Mouse (Mus musculus): Measurements from ENCODE around the gene Mst1. TPM values are rescaled to one million over a fixed set of nuclear protein-coding genes. Genes with fewer than 3 reads are reported as not detected.

The Mst1 gene
- 0.98 and 2.2 TPM in 2 replicates for polyA plus RNA-seq (2015; fragmentation: Nextera tagmentation; extraction: Ambion mirVana)

DNA sequence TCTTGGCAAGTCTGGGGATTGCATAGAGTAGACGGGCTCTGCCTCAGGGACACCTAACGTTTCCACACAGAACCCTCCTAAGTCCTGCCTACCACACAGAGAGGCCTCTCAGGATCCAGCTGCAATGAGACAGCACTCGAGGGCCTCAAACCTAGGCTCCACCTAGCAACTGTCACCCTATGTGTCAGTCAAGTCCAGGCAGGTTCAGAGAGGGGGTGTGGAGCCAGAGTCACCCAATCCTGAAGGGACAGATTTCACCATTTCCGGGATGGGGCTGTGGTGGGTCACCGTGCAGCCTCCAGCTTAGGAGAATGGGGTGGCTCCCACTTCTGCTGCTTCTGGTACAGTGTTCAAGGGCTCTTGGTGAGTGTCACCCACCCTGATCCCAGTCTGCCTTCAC lies at the start of gene Mst1:
Gene Mst1, plus strand, starts transcription at position 269 of the 400 bp plus-strand sequence.
- H3K9ac ChIP-seq = peak within 1 kb of the TSS; percentile 97
- H3K4me2 ChIP-seq (replicated peaks) = peak within 1 kb of the TSS; percentile 89
- no peaks in the 10 kb centered on the region for H3K9me3 ChIP-seq
- peak within 1 kb of the TSS; percentile 87 for H3K4me3 ChIP-seq (replicated peaks)
- ATAC-seq = peak; percentile 51; the same call in 1 of the 2 replicates
- H3K36me3 ChIP-seq = peaks cover 6% of the 10 kb centered on the region; the same call in 1 of the 2 replicates
- peaks cover 26% of the 10 kb centered on the region for H3K27me3 ChIP-seq (replicated peaks)
- 80% methylated on average over 5 of the region's 5 CpGs for WGBS
- H3K4me1 ChIP-seq (replicated peaks) = peaks cover 21% of the 10 kb centered on the region
- H3K27ac ChIP-seq = no peak within 1 kb of the TSS

DNA sequence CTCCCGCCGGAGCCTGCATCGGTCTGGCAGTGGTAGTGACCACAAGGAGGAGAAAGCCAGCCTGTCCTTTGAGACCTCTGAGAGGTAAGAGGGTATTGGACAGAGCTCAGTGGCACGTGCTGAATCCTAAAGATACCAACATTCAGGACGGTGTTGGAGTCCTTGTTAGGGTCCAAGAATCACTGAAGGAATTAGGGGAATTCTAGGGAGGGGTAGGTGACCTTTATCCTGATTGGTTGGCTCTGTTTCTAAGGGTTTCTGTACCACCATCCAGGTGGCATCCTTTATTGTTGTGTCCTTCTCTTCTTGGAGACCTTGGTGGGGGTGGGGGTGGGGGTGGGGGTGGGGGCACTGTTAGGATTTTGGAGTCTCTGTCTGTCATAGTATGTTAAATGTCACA lies 48.1 kb upstream of the Mst1 start:
- Histone ChIP-seq H3K4me1 (replicated peaks) (no peaks in the 10 kb centered on the region), H3K4me3 (replicated peaks) (no peak overlapping the region), H3K36me3 (peaks cover 24% of the 10 kb centered on the region), H3K27ac (no peak overlapping the region), H3K4me2 (replicated peaks) (no peak overlapping the region), H3K9me3 (no peaks in the 10 kb centered on the region), H3K27me3 (replicated peaks) (no peaks in the 10 kb centered on the region), H3K9ac (no peak overlapping the region)
- 93% methylated on average over 5 of the region's 5 CpGs for WGBS
- ATAC-seq = no peak

GRCm38 (mm10) chr9:108035331-108036156 lies 44.7 kb upstream of the Mst1 start:
- H3K27ac ChIP-seq = 0 out of 2 replicates have a peak overlapping the region, but pooled peaks have one; percentile 3

DNA sequence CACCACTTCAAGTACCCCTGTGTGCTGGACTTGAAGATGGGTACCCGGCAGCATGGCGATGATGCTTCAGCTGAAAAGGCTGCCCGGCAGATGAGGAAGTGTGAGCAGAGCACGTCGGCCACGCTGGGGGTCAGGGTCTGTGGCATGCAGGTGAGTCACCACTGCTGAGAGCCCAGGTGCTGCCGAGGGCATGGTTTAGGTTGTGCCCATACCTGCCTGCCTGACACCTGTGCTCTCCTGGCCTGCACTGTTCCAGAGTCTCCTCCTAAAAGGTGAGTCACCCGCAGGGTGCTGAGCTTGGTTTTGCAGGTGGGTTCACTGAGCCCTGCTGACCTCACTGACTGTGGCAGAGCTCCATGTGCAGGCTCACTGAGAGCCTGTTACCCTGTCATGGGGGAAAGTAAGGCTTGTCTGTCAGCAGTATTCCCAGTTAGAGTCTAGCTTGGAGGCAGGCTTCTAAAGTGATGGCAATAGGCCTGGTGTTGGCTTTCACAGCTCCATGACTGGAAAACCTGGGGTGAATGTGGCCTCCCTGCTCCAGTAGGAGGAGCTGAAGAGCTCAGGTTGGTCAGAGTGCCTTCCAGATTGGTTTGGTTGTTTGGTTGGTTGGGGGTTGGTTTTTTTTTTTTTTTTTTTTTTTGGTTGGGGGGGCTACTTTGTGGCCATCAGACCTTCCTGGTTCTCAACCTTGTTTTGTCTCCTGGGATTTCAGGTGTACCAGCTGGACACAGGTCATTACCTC lies 35.3 kb upstream of the Mst1 start:
- H3K4me2 ChIP-seq (replicated peaks) = no peak overlapping the region
- ATAC-seq = no peak
- H3K4me1 ChIP-seq (replicated peaks) = peaks cover 18% of the 10 kb centered on the region
- H3K4me3 ChIP-seq (replicated peaks) = no peak overlapping the region
- no peak overlapping the region for H3K9ac ChIP-seq
- H3K9me3 ChIP-seq = no peaks in the 10 kb centered on the region
- no peaks in the 10 kb centered on the region for H3K27me3 ChIP-seq (replicated peaks)
- H3K27ac ChIP-seq = no peak overlapping the region
- 97% methylated on average over 8 of the region's 8 CpGs for WGBS
- peaks cover 33% of the 10 kb centered on the region for H3K36me3 ChIP-seq

More at GRCm38 (mm10) chr9:108035331-108036156, 44.7 kb upstream of the Mst1 start:
- Histone ChIP-seq H3K9me3 (no peaks in the 10 kb centered on the region), H3K36me3 (peaks cover 20% of the 10 kb centered on the region), H3K27me3 (replicated peaks) (no peaks in the 10 kb centered on the region), H3K4me3 (replicated peaks) (no peak overlapping the region), H3K4me1 (replicated peaks) (no peaks in the 10 kb centered on the region), H3K9ac (no peak overlapping the region), H3K4me2 (replicated peaks) (no peak overlapping the region)
- peak; percentile 83 for ATAC-seq
- 90% methylated on average over 2 of the region's 2 CpGs for WGBS

GRCm38 (mm10) chr9:108046582-108046981 lies 33.7 kb upstream of the Mst1 start:
- H3K4me3 ChIP-seq (replicated peaks) = no peak overlapping the region
- WGBS = 95% methylated on average over 4 of the region's 4 CpGs
- H3K36me3 ChIP-seq = peaks cover 40% of the 10 kb centered on the region
- no peaks in the 10 kb centered on the region for H3K9me3 ChIP-seq
- no peak for ATAC-seq
- H3K4me1 ChIP-seq (replicated peaks) = peaks cover 29% of the 10 kb centered on the region
- H3K27me3 ChIP-seq (replicated peaks) = no peaks in the 10 kb centered on the region
- no peak overlapping the region for H3K9ac ChIP-seq
- no peak overlapping the region for H3K27ac ChIP-seq
- H3K4me2 ChIP-seq (replicated peaks) = no peak overlapping the region

DNA sequence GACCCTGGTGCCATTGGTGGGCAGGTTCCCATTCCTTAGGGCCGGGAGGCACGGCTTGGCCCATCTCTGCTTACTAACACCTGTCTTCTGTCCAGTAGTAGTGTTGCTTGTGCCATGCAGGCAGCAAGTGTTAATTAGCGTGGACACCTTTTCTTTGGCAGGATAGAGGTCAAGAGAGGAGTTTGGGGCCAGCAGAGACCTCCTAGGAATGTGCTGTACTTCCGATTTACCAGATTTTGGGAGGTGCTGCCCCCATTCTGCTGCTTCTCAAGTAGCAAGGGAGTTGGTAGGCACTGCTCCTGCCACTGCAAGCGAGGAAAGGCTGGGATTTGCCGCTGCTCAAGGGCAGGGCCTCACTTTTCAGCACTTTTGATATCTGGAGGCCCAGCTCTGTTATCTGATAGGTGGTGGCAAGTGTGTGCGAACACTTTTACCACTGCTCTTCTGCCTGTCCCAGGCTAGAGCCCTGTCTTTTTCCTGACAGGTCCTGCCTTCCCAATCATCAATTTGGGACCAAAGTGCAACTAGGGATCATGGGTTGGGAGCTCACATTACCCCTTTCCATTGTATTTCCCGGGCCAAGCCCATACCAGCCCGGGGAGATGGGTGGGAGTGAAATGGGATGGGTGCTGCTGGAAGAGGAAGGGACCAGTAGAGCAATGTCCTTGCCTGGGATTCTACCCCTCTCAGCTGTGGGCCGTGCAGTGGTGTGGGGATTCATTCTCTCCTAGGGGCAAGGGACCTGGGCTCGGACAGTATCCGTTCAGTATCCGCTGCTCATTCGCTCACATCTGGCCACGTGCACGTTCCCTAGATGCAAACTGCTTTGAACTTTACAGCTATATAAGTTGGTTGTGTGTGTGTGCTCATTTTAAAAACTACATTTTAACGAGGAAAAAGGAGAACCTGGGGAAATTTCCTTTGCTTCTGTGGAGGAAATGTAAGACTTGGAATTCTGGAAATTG lies 32.4 kb upstream of the Mst1 start:
- Histone ChIP-seq H3K36me3 (peaks cover 34% of the 10 kb centered on the region), H3K9ac (peak overlapping the region; percentile 28), H3K4me3 (replicated peaks) (peak overlapping the region; percentile 64), H3K9me3 (no peaks in the 10 kb centered on the region), H3K27me3 (replicated peaks) (no peaks in the 10 kb centered on the region), H3K4me1 (replicated peaks) (peaks cover 35% of the 10 kb centered on the region), H3K4me2 (replicated peaks) (peak overlapping the region; percentile 73), H3K27ac (peak overlapping the region; percentile 64)
- WGBS = 46% methylated on average over 17 of the region's 17 CpGs
- ATAC-seq = no peak

- WGBS = under 1% methylated on average over 19 of the region's 19 CpGs
- Histone ChIP-seq H3K9ac (peak overlapping the region; percentile 28), H3K36me3 (peaks cover 31% of the 10 kb centered on the region), H3K4me1 (replicated peaks) (peaks cover 42% of the 10 kb centered on the region), H3K4me3 (replicated peaks) (peak overlapping the region; percentile 64), H3K9me3 (no peaks in the 10 kb centered on the region), H3K27ac (peak overlapping the region; percentile 64), H3K4me2 (replicated peaks) (peak overlapping the region; percentile 73), H3K27me3 (replicated peaks) (no peaks in the 10 kb centered on the region)
- peak; percentile 13 for ATAC-seq
Measured at GRCm38 (mm10) chr9:108048566-108048955, 31.7 kb upstream of the Mst1 start.

- under 1% methylated on average over 32 of the region's 39 CpGs for WGBS
- Histone ChIP-seq H3K4me2 (replicated peaks) (peak within 1 kb of the TSS; percentile 86), H3K36me3 (peaks cover 34% of the 10 kb centered on the region), H3K4me1 (replicated peaks) (peaks cover 45% of the 10 kb centered on the region), H3K4me3 (replicated peaks) (peak within 1 kb of the TSS; percentile 64), H3K27me3 (replicated peaks) (no peaks in the 10 kb centered on the region), H3K9ac (peak within 1 kb of the TSS; percentile 61), H3K9me3 (no peaks in the 10 kb centered on the region), H3K27ac (peak within 1 kb of the TSS; percentile 73)
- peak; percentile 95 for ATAC-seq
Measured at GRCm38 (mm10) chr9:108049016-108049455, 31.2 kb upstream of the Mst1 start, which contains the start of gene Gmppb. Gmppb (plus strand) TSS chr9:108049242.

GRCm38 (mm10) chr9:108049561-108050251 lies 30.5 kb upstream of the Mst1 start:
- WGBS = 35% methylated on average over 15 of the region's 15 CpGs
- Histone ChIP-seq H3K36me3 (peaks cover 41% of the 10 kb centered on the region), H3K4me1 (replicated peaks) (peaks cover 49% of the 10 kb centered on the region), H3K9ac (peak overlapping the region; percentile 61), H3K4me3 (replicated peaks) (peak overlapping the region; percentile 64), H3K27me3 (replicated peaks) (no peaks in the 10 kb centered on the region), H3K9me3 (no peaks in the 10 kb centered on the region), H3K4me2 (replicated peaks) (peak overlapping the region; percentile 86), H3K27ac (peak overlapping the region; percentile 73)
- ATAC-seq = peak; percentile 61

DNA sequence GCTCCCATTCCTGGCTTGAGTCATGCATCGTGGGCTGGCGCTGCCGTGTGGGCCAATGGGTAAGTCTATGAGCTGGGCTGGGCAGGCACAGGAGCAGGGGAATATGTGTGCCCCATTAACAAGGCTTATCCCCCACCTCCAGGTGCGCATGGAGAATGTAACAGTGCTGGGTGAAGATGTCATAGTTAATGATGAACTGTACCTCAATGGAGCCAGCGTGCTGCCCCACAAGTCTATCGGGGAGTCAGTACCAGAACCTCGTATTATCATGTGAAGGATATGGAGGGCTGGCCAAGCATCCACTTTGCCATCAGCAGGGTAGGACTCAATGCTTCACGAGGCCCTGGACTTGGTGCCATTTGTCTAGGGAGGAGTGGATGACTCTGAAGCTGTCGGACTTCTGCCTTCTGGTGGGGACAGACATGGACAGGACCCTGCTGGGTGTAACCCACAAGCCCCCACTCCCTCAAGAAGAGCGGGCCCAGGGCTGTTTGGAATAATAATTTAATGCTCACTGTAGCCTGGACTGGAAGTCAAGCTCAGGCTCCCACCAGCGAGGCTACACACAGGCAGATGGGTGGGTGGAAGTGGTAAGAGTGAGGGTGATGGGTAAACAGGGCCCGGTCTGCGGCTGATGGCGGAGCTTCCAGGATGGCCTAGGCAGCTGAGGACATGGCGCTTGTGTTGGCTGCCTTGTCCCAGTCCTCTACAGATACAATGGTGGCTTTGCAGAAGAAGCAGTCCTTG lies 28.9 kb upstream of the Mst1 start:
- ATAC-seq = no peak
- Histone ChIP-seq H3K4me3 (replicated peaks) (no peak overlapping the region), H3K4me1 (replicated peaks) (peaks cover 49% of the 10 kb centered on the region), H3K9me3 (no peaks in the 10 kb centered on the region), H3K27me3 (replicated peaks) (no peaks in the 10 kb centered on the region), H3K4me2 (replicated peaks) (peak overlapping the region; percentile 86; the same call in 1 of the 2 replicates), H3K36me3 (peaks cover 32% of the 10 kb centered on the region), H3K9ac (0 out of 2 replicates have a peak overlapping the region, but pooled peaks have one; percentile 4), H3K27ac (no peak overlapping the region)
- 95% methylated on average over 15 of the region's 15 CpGs for whole genome bisulfite sequencing

DNA sequence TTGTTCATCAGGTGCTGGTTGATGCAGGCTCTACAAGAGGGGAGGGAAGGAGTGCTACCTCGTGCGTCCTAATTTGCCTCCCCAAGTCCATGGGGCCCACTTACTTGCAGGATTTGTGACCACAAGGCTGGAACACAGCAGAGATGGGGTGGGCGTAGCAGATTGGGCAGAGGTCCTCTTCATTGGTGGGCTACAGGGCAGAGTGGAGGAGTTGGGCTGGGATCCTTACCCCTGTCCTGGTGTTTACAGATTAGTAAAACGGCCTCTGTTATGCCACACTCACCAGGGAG lies 28.4 kb upstream of the Mst1 start:
- 74% methylated on average over 4 of the region's 4 CpGs for WGBS
- H3K4me2 ChIP-seq (replicated peaks) = no peak overlapping the region
- H3K27ac ChIP-seq = no peak overlapping the region
- no peak overlapping the region for H3K4me3 ChIP-seq (replicated peaks)
- ATAC-seq = no peak
- H3K36me3 ChIP-seq = peaks cover 29% of the 10 kb centered on the region
- no peaks in the 10 kb centered on the region for H3K9me3 ChIP-seq
- H3K4me1 ChIP-seq (replicated peaks) = peaks cover 49% of the 10 kb centered on the region
- no peak overlapping the region for H3K9ac ChIP-seq
- H3K27me3 ChIP-seq (replicated peaks) = no peaks in the 10 kb centered on the region
